Mouse (Mus musculus) midbrain, postnatal 0 days (tissue): ENCODE measurements around the gene Fbxw7. TPM values are rescaled to one million over a fixed set of nuclear protein-coding genes. Genes with fewer than 3 reads are reported as not detected.

Experiments used
- ATAC-seq: fragments of 200-750 bp; cut with Nextera tagmentation; 2 replicates; pipeline ENCODE4 v1.8.0; 2017; ENCODE audit warnings: moderate number of reproducible peaks, mild to moderate bottlenecking, moderate TSS enrichment, moderate library complexity; ENCODE audit not compliant: low FRiP score
- DNase-seq: peaks from one replicate; pipeline ENCODE4 v3.0.0-alpha.2; 2015; ENCODE audit warnings: low spot score
- H3K27ac ChIP-seq: fragments of 300-500 bp; sonication (generic); 2 replicates; pipeline ENCODE4 v1.5.1; 2014; ENCODE audit warnings: low read depth, mild to moderate bottlenecking, low read length, mixed read lengths
- H3K27me3 ChIP-seq: fragments of 300-500 bp; sonication (generic); 2 replicates; pipeline ENCODE4 v1.6.1; 2014; ENCODE audit warnings: low read length, control low read depth, mixed read lengths; ENCODE audit not compliant: insufficient read depth
- H3K36me3 ChIP-seq: fragments of 300-500 bp; sonication (generic); 2 replicates; pipeline ENCODE4 v1.6.1; 2014; ENCODE audit warnings: low read length, control low read depth, mixed read lengths; ENCODE audit not compliant: insufficient read depth
- H3K4me1 ChIP-seq: fragments of 300-500 bp; sonication (generic); 2 replicates; pipeline ENCODE4 v1.6.1; 2014; ENCODE audit warnings: mild to moderate bottlenecking, control low read depth, antibody characterized with exemption, low read length, mixed read lengths; ENCODE audit not compliant: insufficient read depth
- H3K4me2 ChIP-seq: fragments of 300-500 bp; sonication (generic); 2 replicates; pipeline ENCODE4 v1.6.1; 2014; ENCODE audit warnings: low read depth, mild to moderate bottlenecking, low read length, mixed read lengths; ENCODE audit not compliant: poor library complexity, severe bottlenecking
- H3K4me3 ChIP-seq: fragments of 300-500 bp; sonication (generic); 2 replicates; pipeline ENCODE4 v1.5.1; 2014; ENCODE audit warnings: low read depth, mild to moderate bottlenecking, low read length, moderate library complexity
- H3K9ac ChIP-seq: fragments of 300-500 bp; sonication (generic); replicated peaks from 2 replicates; pipeline ENCODE4 v1.6.1; 2014; ENCODE audit warnings: mild to moderate bottlenecking, low read length, moderate library complexity, mixed read lengths; ENCODE audit not compliant: poor library complexity, severe bottlenecking
- H3K9me3 ChIP-seq: fragments of 300-500 bp; sonication (generic); 2 replicates; pipeline ENCODE4 v1.6.1; 2016; ENCODE audit warnings: low read length, control low read depth
- CTCF ChIP-seq: IDR thresholded peaks from 2 replicates; pipeline ENCODE4 v1.5.1; 2016; ENCODE audit warnings: antibody characterized with exemption, mild to moderate bottlenecking
- WGBS: fragments of 180-500 bp; shearing (Covaris S2); extraction: QIAGEN DNeasy Blood & Tissue Kit; methylation state at CpG from one replicate; pipeline ENCODE4 v1.1.7; 2014; 5-methylcytosine and 5-hydroxymethylcytosine counted together
- polyA plus RNA-seq: library from polyadenylated mRNA; unstranded; fragments of >200 nt; fragmentation: Nextera tagmentation; extraction: Ambion mirVana; gene quantifications from 2 replicates; pipeline ENCODE4 v1.2.1, GENCODE M21; 2015
- total RNA-seq: library from RNA; depleted of rRNA; stranded (reverse); fragments of >200 nt; gene quantifications from 2 replicates; pipeline ENCODE4 v1.2.3, GENCODE M21; 2014

Fbxw7 gene
- total and polyA plus RNA-seq, 2 experiments from 2014 or later, result 34.4 to 46.9 TPM

DNA sequence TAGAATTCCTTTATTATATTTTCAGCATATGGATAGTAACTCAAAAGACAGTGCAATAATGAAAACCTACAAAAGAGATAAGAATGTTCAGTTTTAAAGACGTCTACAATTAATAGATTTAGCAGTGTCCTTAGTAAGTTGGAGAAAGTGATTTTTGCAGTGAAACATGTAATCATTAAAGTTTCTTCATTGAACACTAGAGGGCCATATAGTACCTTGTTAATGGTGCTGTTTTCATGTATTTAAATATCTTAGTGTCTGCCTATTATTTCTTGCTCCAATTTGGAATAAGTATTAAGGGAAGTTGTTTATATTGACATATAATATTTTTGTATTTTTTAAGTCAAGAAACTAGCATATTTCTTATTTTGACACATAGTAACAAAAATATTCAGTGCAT, 99.2 kb downstream of the Fbxw7 start:
- WGBS, result 49% methylated on average over 1 of the region's 1 CpGs
- DNase-seq, result peak; percentile 27
- Histone ChIP-seq H3K36me3 (no peaks in the 10 kb centered on the region), H3K4me1 (no peaks in the 10 kb centered on the region), H3K27ac (no peak overlapping the region), H3K9me3 (no peaks in the 10 kb centered on the region), H3K4me2 (no peak overlapping the region), H3K4me3 (no peak overlapping the region), H3K9ac (no peak overlapping the region), H3K27me3 (no peaks in the 10 kb centered on the region)
- no peak for ATAC-seq
- TF ChIP-seq CTCF, result peak; percentile 67

DNA sequence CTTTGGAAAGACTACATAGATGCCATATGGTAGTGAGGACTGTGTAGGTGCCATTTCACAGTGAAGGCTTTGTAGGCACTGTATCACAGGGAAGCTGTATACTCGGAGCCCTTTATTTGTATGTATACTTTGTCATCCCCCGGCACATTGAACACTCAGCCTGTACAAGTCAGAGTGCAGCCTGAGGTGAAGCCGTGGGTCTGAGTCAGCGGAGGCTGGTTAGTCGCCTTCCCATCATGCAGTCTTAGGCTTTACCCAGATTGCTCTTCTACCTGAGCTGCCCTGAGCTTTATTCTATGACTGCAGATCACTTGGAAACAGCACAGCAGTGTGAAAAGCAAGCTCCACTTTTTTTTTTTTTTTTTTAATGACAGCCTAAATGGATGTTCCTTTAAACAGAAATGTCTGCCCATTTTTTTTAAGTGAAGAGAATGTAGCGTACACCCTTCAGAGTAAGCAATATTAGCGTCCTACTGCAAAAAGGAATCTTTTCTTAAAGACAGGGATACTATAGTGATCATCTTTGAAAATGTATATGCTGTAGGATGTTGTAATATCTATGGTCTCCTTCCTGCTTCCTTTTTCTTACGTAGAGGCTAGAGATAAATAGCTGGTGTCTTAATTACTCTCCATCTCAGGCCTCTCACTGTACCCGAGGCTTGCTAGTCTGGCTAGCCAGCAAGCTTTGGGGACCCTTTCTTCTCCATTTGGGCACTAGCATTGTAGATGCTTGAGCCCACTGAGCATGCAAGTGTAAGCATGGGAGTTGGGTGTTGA, 103.0 kb downstream of the Fbxw7 start:
- no peaks in the 10 kb centered on the region for H3K4me1 ChIP-seq
- no peaks in the 10 kb centered on the region for H3K9me3 ChIP-seq
- TF ChIP-seq CTCF, result no peak
- H3K9ac ChIP-seq, result no peak overlapping the region
- DNase-seq (no peak), ATAC-seq (no peak)
- 77% methylated on average over 9 of the region's 9 CpGs for WGBS
- H3K27me3 ChIP-seq, result no peaks in the 10 kb centered on the region
- no peaks in the 10 kb centered on the region for H3K36me3 ChIP-seq
- no peak overlapping the region for H3K27ac ChIP-seq
- H3K4me3 ChIP-seq, result no peak overlapping the region
- H3K4me2 ChIP-seq, result no peak overlapping the region

DNA sequence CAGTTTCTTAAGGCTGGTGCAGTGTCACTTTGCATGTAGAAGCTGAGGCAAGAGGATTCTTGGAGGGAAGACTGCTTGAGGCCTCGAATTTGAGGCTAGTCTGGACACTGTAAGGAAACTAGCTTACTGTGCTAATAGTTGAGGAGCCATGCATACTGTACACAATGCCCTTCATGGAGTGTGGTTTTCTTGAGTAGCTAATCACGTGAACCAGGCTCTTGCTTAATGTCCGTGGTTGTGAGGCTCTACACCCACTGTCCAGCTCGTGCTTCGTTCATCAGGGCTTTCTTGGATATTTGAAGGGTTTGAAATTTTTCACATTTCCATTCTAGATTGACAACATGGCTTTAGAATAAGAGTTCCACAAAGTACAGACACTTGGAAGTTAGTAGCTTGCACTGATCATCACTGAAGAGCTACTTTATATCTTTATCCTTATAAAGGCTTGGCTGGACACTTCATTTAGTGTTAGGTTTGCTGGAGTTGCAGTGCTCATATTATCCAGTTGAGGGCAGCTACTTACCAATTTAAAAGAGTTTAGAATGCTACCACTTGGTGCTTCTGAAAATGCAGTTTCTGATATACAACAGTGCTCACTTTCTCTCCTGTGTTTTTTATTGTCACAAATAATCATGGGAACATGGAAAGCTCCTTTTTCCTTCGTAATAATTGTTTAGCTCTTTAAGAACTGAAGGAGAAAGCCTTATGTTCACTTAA, 106.8 kb downstream of the Fbxw7 start:
- DNase-seq (peak; percentile 70), ATAC-seq (no peak)
- no peak overlapping the region for H3K9ac ChIP-seq

DNA sequence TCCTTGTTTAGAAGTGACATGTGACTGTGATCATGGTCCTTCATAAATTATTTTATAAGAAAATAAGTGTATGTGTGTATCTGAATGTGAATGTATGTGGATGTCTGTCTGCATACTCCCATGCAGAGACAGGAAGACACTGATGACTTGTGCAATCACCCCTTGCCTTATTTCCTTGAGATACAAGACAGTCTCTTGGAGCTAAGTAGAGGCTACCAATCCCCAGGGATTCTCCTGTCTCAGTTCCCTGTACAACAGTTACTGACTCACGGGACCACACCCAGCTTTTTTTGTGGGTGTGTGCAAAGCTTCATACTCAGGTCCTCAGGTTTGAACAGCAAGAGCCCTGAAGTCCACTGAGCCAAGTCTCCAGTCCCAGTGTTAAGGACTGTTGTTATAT, 108.2 kb downstream of the Fbxw7 start:
- no peaks in the 10 kb centered on the region for H3K36me3 ChIP-seq
- no peak overlapping the region for H3K9ac ChIP-seq
- no peaks in the 10 kb centered on the region for H3K4me1 ChIP-seq
- ATAC-seq, result no peak
- 71% methylated on average over 1 of the region's 1 CpGs for WGBS
- H3K27me3 ChIP-seq, result no peaks in the 10 kb centered on the region
- TF ChIP-seq CTCF, result no peak
- no peaks in the 10 kb centered on the region for H3K9me3 ChIP-seq
- H3K4me3 ChIP-seq, result no peak overlapping the region
- no peak for DNase-seq
- no peak overlapping the region for H3K4me2 ChIP-seq
- H3K27ac ChIP-seq, result no peak overlapping the region

More for the DNA sequence above, 106.8 kb downstream of the Fbxw7 start:
- Histone ChIP-seq H3K9me3 (no peaks in the 10 kb centered on the region), H3K4me2 (no peak overlapping the region), H3K27me3 (no peaks in the 10 kb centered on the region), H3K36me3 (no peaks in the 10 kb centered on the region), H3K4me3 (no peak overlapping the region), H3K4me1 (no peaks in the 10 kb centered on the region), H3K27ac (no peak overlapping the region)
- 71% methylated on average over 6 of the region's 6 CpGs for WGBS
- TF ChIP-seq CTCF, result peak; percentile 80

DNA sequence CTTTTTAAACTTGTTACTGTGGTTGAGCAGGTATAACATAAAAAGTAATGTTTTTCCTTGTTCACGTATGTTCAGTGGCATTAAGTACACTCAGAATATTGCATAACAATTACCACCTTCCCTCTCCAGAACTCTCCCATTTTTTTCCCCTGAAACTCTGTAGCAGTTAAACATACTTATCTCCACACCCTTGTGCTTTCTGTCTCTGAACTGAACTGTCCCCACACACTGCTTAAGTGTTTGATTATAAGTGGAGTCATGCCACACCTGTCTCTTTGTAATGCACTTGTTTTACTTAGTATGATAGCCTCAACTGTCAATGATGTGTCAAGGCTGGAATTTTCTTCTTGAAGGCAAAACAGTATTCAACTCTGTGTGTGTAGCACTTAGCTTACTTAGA, 108.6 kb downstream of the Fbxw7 start:
- Histone ChIP-seq H3K4me3 (no peak overlapping the region), H3K27me3 (no peaks in the 10 kb centered on the region), H3K4me1 (no peaks in the 10 kb centered on the region), H3K27ac (no peak overlapping the region), H3K36me3 (no peaks in the 10 kb centered on the region), H3K4me2 (no peak overlapping the region), H3K9me3 (no peaks in the 10 kb centered on the region), H3K9ac (no peak overlapping the region)
- TF ChIP-seq CTCF, result no peak
- WGBS, result 98% methylated on average over 1 of the region's 1 CpGs
- no peak for DNase-seq
- ATAC-seq, result no peak

DNA sequence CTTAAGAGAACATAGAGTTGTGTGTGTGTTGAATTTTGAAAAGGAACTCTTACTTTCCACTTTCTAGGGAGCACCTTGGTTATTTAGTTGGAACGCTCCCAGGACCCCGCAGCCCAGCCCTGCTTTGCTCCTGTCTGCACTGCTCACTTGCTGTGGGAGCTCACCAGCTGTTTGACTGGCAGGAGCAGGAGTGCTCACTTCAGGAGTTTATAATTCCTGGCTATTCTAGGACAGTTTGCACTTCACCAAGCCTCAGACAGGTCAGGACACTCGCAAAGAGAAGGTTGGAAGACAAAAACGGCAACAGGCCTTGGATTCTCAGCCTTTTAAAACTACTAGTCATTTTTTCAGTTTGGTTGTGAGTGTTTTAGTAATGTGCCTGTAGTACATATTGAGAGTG, 110.2 kb downstream of the Fbxw7 start:
- no peak overlapping the region for H3K4me3 ChIP-seq
- no peaks in the 10 kb centered on the region for H3K4me1 ChIP-seq
- H3K27me3 ChIP-seq, result no peaks in the 10 kb centered on the region
- H3K36me3 ChIP-seq, result no peaks in the 10 kb centered on the region
- DNase-seq (no peak), ATAC-seq (no peak)
- no peak overlapping the region for H3K4me2 ChIP-seq
- no peak overlapping the region for H3K27ac ChIP-seq
- H3K9ac ChIP-seq, result no peak overlapping the region
- H3K9me3 ChIP-seq, result no peaks in the 10 kb centered on the region
- TF ChIP-seq CTCF, result no peak
- WGBS, result 81% methylated on average over 4 of the region's 4 CpGs
